Mouse (Mus musculus): ENCODE measurements around the gene Hes5. TPM values are rescaled to one million over a fixed set of nuclear protein-coding genes. Genes with fewer than 3 reads are reported as not detected.
A peak's percentile ranks its signal among the peaks of the same experiment; 100 is the strongest.

The Hes5 gene
- polyA plus RNA-seq, 1 experiment from 2014 or later = 159 TPM

DNA sequence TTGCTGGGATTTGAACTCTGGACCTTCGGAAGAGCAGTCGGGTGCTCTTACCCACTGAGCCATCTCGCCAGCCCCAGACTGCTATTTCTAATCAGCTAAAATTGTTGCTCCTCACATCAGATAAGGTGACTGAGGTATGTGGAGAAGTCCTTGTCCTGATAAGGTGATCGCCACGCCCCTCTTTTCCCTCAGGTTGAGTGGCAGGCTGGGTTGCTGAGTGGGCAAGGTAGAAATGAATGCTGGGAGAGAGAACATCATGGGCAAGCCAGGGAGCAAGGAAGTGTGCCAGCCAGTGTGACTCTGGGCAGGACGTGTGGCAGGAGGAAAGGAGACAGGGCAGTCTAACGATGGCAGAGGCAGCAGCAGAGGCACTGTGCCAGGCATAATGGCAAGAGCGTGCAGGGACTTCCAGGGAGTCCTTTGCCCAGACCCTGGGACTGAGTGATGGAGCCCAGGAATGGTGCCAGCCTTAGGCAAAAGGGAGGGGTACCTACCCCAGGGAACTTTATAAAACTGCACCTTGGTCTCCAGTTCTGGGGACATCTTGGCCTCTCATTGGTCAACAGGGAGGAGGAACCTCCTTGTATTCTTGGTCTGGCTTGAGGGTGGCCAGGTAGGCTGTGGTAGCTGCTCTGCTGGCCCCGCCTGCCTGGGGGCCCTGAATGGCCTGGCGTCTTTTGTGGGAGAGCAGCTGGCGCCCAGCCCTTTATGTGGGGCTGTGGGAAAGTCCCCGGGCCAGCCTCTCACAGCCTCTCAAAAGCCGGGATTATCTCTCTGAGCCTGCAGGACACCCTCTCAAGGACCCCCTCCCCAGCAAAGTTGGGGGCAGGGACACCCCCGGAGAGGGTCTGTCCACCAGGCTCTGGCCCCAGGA is 12.4 kb upstream of the Hes5 start:
- Histone ChIP-seq H3K27ac (ENCODE audit: low read depth, low read length) (peak overlapping the region; percentile 81), H3K9ac (ENCODE audit: low read depth, low read length) (no peak overlapping the region), H3K4me2 (replicated peaks; ENCODE audit: low read depth, low read length) (peak overlapping the region; percentile 23), H3K4me3 (ENCODE audit: low read depth, low read length) (no peak overlapping the region), H3K36me3 (ENCODE audit: control insufficient read depth, insufficient read depth, low read length) (no peaks in the 10 kb centered on the region), H3K27me3 (ENCODE audit: control insufficient read depth, insufficient read depth, low read length) (peaks cover 8% of the 10 kb centered on the region), H3K4me1 (replicated peaks; ENCODE audit: control insufficient read depth, insufficient read depth, low read length) (peaks cover 19% of the 10 kb centered on the region), H3K9me3 (ENCODE audit: control insufficient read depth, low read length) (no peaks in the 10 kb centered on the region)
- 49% methylated on average over 14 of the region's 14 CpGs for WGBS
- ATAC-seq (ENCODE audit: low FRiP score) = 0 out of 2 replicates have a peak, but pooled peaks have one; percentile 15
- DNase-seq (ENCODE audit: low spot score) = peak; percentile 55

DNA sequence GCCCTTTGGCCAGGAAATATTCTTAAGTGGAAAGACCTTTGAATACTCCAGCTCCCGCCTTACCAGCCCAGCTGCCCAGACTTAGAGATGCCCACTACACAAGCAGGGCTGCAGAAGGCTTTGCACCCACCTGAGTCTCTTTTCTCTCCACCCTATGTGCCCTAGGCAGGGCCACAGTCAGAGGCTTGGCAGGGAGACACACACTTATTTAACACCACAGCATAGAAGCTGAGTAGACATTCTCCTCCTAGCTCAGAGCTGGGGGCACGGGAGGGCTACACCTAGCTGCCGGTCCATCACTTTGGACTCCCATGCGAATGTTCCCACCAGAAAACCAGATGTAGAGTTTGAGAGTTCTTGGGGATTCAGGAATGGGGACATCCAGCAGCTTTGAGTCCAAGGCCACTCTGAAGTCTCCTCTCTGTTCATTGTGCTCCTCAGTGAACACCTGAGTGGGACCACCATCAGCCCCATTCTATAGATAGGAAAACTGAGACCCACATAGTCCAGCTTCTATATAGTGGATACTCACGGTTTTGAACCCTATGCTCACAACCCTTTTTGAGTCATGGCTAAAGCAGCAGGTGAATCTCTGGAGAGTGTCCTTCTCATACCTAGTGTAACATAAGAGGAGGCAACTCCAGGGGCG is 11.7 kb upstream of the Hes5 start:
- no peaks in the 10 kb centered on the region for H3K9me3 ChIP-seq (ENCODE audit: control insufficient read depth, low read length)
- H3K9ac ChIP-seq (ENCODE audit: low read depth, low read length) = 0 out of 2 replicates have a peak overlapping the region, but pooled peaks have one; percentile 19
- H3K27ac ChIP-seq (ENCODE audit: low read depth, low read length) = peak overlapping the region; percentile 81
- 52% methylated on average over 6 of the region's 6 CpGs for WGBS
- ATAC-seq (ENCODE audit: low FRiP score) (no peak), DNase-seq (ENCODE audit: low spot score) (no peak)
- H3K27me3 ChIP-seq (ENCODE audit: control insufficient read depth, insufficient read depth, low read length) = peaks cover 10% of the 10 kb centered on the region
- H3K4me3 ChIP-seq (ENCODE audit: low read depth, low read length) = no peak overlapping the region
- H3K4me2 ChIP-seq (replicated peaks; ENCODE audit: low read depth, low read length) = peak overlapping the region; percentile 23
- H3K36me3 ChIP-seq (ENCODE audit: control insufficient read depth, insufficient read depth, low read length) = no peaks in the 10 kb centered on the region
- peaks cover 18% of the 10 kb centered on the region for H3K4me1 ChIP-seq (replicated peaks; ENCODE audit: control insufficient read depth, insufficient read depth, low read length)

DNA sequence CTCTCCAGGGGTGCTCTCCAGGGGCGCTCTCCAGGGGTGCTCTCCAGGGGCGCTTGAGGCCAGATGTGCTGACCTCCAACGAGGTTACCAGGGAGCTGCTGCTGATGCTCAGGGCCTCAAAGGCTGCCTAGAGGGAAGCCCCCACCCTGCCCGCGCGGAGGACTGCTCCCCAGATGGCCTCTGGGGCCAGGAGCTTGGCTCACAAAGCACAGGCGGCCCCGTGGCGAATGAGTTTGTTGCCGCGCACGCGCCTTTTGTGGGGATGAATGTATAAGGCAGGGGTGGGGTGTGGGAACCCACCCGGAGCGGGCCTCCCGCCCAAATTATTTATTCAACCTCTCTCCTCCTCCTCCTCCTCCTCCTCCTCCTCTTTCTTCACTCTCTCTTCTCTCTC is 11.1 kb upstream of the Hes5 start:
- DNase-seq (ENCODE audit: low spot score) = peak; percentile 74
- ATAC-seq (ENCODE audit: low FRiP score) = peak; percentile 4; the same call in 1 of the 2 replicates
- Histone ChIP-seq H3K4me1 (replicated peaks; ENCODE audit: control insufficient read depth, insufficient read depth, low read length) (peaks cover 18% of the 10 kb centered on the region), H3K36me3 (ENCODE audit: control insufficient read depth, insufficient read depth, low read length) (no peaks in the 10 kb centered on the region), H3K4me2 (replicated peaks; ENCODE audit: low read depth, low read length) (no peak overlapping the region; the same call in 1 of the 2 replicates), H3K27ac (ENCODE audit: low read depth, low read length) (peak overlapping the region; percentile 81), H3K9ac (ENCODE audit: low read depth, low read length) (0 out of 2 replicates have a peak overlapping the region, but pooled peaks have one; percentile 15), H3K27me3 (ENCODE audit: control insufficient read depth, insufficient read depth, low read length) (peaks cover 10% of the 10 kb centered on the region), H3K4me3 (ENCODE audit: low read depth, low read length) (no peak overlapping the region), H3K9me3 (ENCODE audit: control insufficient read depth, low read length) (no peaks in the 10 kb centered on the region)
- 3% methylated on average over 16 of the region's 16 CpGs for WGBS

DNA sequence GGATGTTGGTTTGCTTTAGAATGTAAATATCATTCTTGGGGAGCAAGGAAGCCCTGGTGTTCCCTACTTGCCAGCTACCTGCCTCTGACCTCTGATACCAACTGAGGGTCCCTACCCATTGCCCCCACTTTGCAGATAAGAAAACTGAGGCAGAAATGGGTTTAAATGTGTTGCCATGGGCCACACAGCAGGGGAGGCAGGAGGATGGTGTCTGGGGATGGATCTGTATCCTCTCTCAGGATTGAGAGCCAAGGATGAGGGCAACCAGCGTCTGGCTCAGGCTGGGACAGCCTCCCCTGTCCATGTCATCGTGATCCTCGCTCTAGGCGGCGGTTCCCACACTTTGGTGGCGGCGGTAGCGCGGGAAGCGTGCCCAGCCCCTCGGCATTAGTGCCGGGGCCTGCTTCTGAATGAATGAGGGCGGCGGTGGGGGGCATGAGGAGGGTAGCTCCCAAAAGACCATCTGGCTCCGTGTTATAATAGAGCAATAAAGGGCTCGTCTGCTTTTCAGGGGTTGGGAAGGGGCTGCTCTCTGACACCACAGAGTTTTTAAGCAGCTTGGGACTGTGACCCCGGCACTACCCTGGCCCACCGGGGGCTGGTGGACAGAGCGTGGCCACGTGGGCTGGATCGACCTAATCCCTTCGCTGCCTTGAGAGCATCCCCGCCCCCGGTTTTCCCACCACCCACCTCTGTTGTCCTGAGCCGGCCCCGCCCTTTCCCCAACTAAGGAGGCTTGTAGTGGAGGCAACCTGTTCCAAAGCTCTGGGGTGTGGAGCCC is 8.1 kb upstream of the Hes5 start:
- Histone ChIP-seq H3K27ac (ENCODE audit: low read depth, low read length) (peak overlapping the region; percentile 19), H3K4me3 (ENCODE audit: low read depth, low read length) (no peak overlapping the region), H3K4me1 (replicated peaks; ENCODE audit: control insufficient read depth, insufficient read depth, low read length) (peaks cover 26% of the 10 kb centered on the region), H3K9ac (ENCODE audit: low read depth, low read length) (no peak overlapping the region), H3K36me3 (ENCODE audit: control insufficient read depth, insufficient read depth, low read length) (no peaks in the 10 kb centered on the region), H3K27me3 (ENCODE audit: control insufficient read depth, insufficient read depth, low read length) (peaks cover 13% of the 10 kb centered on the region), H3K4me2 (replicated peaks; ENCODE audit: low read depth, low read length) (peak overlapping the region; percentile 26; the same call in 1 of the 2 replicates), H3K9me3 (ENCODE audit: control insufficient read depth, low read length) (no peaks in the 10 kb centered on the region)
- peak; percentile 81 for DNase-seq (ENCODE audit: low spot score)
- 2% methylated on average over 26 of the region's 26 CpGs for WGBS
- peak; percentile 80 for ATAC-seq (ENCODE audit: low FRiP score)

DNA sequence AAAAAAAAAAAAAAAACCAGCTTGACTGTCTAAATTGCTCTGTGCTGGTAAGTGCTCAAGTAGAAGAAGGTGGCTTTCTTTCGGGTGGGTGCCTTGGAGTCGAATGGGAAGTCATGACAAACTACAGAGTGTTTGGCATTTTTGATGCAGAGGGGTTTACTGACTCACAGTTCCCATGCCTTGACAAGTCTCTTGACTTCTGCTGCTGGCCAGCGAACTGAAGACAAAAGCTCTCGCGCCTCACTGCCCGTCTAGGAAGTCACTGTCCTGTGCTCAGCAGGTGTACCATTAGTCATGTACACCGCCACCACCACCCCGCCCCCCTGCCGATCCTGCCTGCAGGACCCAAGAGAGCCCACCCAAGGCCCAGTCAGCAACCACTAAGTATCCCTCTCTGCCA is 4.1 kb upstream of the Hes5 start:
- peaks cover 17% of the 10 kb centered on the region for H3K27me3 ChIP-seq (ENCODE audit: control insufficient read depth, insufficient read depth, low read length)
- no peaks in the 10 kb centered on the region for H3K9me3 ChIP-seq (ENCODE audit: control insufficient read depth, low read length)
- peaks cover 43% of the 10 kb centered on the region for H3K4me1 ChIP-seq (replicated peaks; ENCODE audit: control insufficient read depth, insufficient read depth, low read length)
- H3K9ac ChIP-seq (ENCODE audit: low read depth, low read length) = no peak overlapping the region
- H3K4me3 ChIP-seq (ENCODE audit: low read depth, low read length) = no peak overlapping the region
- no peak overlapping the region for H3K27ac ChIP-seq (ENCODE audit: low read depth, low read length)
- no peak overlapping the region; the same call in 1 of the 2 replicates for H3K4me2 ChIP-seq (replicated peaks; ENCODE audit: low read depth, low read length)
- H3K36me3 ChIP-seq (ENCODE audit: control insufficient read depth, insufficient read depth, low read length) = no peaks in the 10 kb centered on the region
- no peak for ATAC-seq (ENCODE audit: low FRiP score)
- no peak for DNase-seq (ENCODE audit: low spot score)
- 16% methylated on average over 9 of the region's 9 CpGs for WGBS

DNA sequence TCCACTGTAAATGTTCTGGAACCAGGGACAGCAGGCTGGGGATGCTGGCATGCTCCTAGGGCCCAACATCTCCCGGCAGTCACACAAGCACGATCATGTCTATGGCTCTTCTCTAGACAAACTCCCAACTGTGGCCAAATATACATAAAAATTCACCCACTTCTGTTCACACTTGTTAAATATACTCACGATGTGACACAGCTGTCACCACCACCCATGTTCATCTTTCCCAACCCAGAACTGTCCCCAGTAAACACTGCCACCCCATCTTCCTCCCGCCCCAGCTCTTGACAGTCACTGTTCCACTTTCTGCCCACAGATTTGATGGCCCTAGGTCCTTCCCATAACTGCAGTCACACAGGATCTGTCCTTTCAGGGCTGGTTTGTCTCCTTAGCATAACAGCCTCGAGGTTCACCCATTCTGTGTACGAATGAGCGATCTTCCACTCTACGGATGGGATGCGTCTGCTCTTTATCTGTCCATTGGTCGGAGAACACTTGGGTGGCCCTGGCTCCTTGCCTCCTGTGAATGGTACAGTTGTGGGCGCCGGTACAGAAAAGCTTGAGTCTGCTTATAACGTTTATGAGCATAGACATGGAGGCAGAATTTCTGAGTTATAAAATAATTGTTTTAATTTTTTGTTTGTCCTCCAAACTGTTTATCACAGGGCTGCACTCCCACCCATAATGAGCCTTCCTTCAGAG is 3.3 kb upstream of the Hes5 start:
- ATAC-seq (ENCODE audit: low FRiP score) (no peak), DNase-seq (ENCODE audit: low spot score) (no peak)
- Histone ChIP-seq H3K36me3 (ENCODE audit: control insufficient read depth, insufficient read depth, low read length) (no peaks in the 10 kb centered on the region), H3K27ac (ENCODE audit: low read depth, low read length) (peak overlapping the region; percentile 70), H3K9ac (ENCODE audit: low read depth, low read length) (peak overlapping the region; percentile 37; the same call in 1 of the 2 replicates), H3K4me1 (replicated peaks; ENCODE audit: control insufficient read depth, insufficient read depth, low read length) (peaks cover 43% of the 10 kb centered on the region), H3K4me2 (replicated peaks; ENCODE audit: low read depth, low read length) (peak overlapping the region; percentile 44), H3K27me3 (ENCODE audit: control insufficient read depth, insufficient read depth, low read length) (peaks cover 17% of the 10 kb centered on the region), H3K4me3 (ENCODE audit: low read depth, low read length) (0 out of 2 replicates have a peak overlapping the region, but pooled peaks have one; percentile 4), H3K9me3 (ENCODE audit: control insufficient read depth, low read length) (no peaks in the 10 kb centered on the region)
- 33% methylated on average over 13 of the region's 13 CpGs for WGBS

DNA sequence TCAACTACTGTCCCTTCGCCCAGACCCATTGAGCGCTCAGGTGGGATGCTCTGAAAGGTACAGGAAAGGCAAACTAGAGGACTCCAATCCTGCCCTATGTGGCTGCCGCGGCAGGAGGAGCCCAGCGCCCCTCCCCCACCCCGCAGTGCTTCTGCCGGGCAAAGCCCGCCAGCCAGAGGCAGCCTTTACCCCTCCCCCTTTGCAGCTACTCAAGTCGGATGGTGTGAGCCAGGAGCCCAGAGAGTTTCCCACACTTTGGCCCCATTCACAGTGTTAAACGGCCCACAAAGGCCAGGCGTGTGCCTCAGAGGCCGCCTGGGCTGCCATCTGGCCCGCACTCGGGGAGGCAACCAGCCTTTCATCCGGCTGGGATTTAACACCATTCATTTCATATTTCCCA is 2.6 kb upstream of the Hes5 start:
- H3K4me3 ChIP-seq (ENCODE audit: low read depth, low read length) = peak overlapping the region; percentile 4; the same call in 1 of the 2 replicates
- H3K4me2 ChIP-seq (replicated peaks; ENCODE audit: low read depth, low read length) = peak overlapping the region; percentile 44
- DNase-seq (ENCODE audit: low spot score) (peak; percentile 90), ATAC-seq (ENCODE audit: low FRiP score) (peak; percentile 53)
- H3K36me3 ChIP-seq (ENCODE audit: control insufficient read depth, insufficient read depth, low read length) = no peaks in the 10 kb centered on the region
- H3K9ac ChIP-seq (ENCODE audit: low read depth, low read length) = peak overlapping the region; percentile 37; the same call in 1 of the 2 replicates
- WGBS = 0% methylated on average over 15 of the region's 15 CpGs
- no peaks in the 10 kb centered on the region for H3K9me3 ChIP-seq (ENCODE audit: control insufficient read depth, low read length)
- H3K27ac ChIP-seq (ENCODE audit: low read depth, low read length) = peak overlapping the region; percentile 70
- peaks cover 17% of the 10 kb centered on the region for H3K27me3 ChIP-seq (ENCODE audit: control insufficient read depth, insufficient read depth, low read length)
- H3K4me1 ChIP-seq (replicated peaks; ENCODE audit: control insufficient read depth, insufficient read depth, low read length) = peaks cover 37% of the 10 kb centered on the region

DNA sequence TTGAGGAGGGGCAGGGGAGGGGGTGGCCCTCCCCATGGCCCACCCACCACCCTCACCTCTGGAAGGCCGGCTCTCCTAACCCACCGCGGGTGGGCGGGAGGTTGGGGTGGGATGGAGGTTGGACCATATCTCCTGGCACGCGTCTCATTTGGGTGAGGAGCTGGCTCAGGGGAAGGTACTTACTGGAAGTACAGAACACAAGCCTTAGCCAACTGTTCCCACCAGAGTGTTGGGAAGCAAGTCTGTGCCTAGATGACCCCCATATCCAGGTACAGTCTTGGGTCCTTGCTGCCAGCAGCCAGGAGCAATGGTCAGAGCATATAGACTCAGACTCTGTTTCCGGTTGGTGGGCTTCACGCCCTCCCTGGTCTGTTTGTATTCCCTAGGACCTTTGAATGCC is 2.1 kb upstream of the Hes5 start:
- DNase-seq (ENCODE audit: low spot score) = peak; percentile 59
- WGBS = 10% methylated on average over 7 of the region's 8 CpGs
- Histone ChIP-seq H3K4me3 (ENCODE audit: low read depth, low read length) (peak overlapping the region; percentile 4; the same call in 1 of the 2 replicates), H3K4me2 (replicated peaks; ENCODE audit: low read depth, low read length) (peak overlapping the region; percentile 44), H3K4me1 (replicated peaks; ENCODE audit: control insufficient read depth, insufficient read depth, low read length) (peaks cover 37% of the 10 kb centered on the region), H3K36me3 (ENCODE audit: control insufficient read depth, insufficient read depth, low read length) (no peaks in the 10 kb centered on the region), H3K9me3 (ENCODE audit: control insufficient read depth, low read length) (no peaks in the 10 kb centered on the region), H3K27me3 (ENCODE audit: control insufficient read depth, insufficient read depth, low read length) (peaks cover 17% of the 10 kb centered on the region), H3K9ac (ENCODE audit: low read depth, low read length) (no peak overlapping the region), H3K27ac (ENCODE audit: low read depth, low read length) (peak overlapping the region; percentile 70)
- 0 out of 2 replicates have a peak, but pooled peaks have one; percentile 10 for ATAC-seq (ENCODE audit: low FRiP score)

Measured in hindbrain, embryonic 11.5 days (tissue).